Mouse (Mus musculus) spleen, adult 2 months (tissue): ENCODE results near the gene Prmt1. TPM values are rescaled to one million over a fixed set of nuclear protein-coding genes. Genes with fewer than 3 reads are reported as not detected.
A peak's percentile ranks its signal among the peaks of the same experiment; 100 is the strongest.

Source experiments
- DNase-seq, 2 experiments: peaks; one replicate each; pipeline versions ENCODE4 v3.0.0 to v3.0.0-alpha.2; 2012 to 2021; ENCODE audit warnings: low spot score in 2 of 2, low read depth in 1 of 2
- H3K27ac ChIP-seq: fragments of 200-500 bp; 2 replicates; pipeline ENCODE4 v1.5.1; 2012; ENCODE audit warnings: low read length, inconsistent platforms; ENCODE audit not compliant: insufficient read depth
- H3K27me3 ChIP-seq: fragments of 200-500 bp; 2 replicates; pipeline ENCODE4 v1.6.1; 2012; ENCODE audit warnings: mild to moderate bottlenecking, moderate library complexity, low read length, inconsistent platforms; ENCODE audit not compliant: control insufficient read depth, insufficient read depth
- H3K36me3 ChIP-seq: fragments of 200-500 bp; 2 replicates; pipeline ENCODE4 v1.6.1; 2012; ENCODE audit warnings: mild to moderate bottlenecking, low read length, inconsistent platforms; ENCODE audit not compliant: control insufficient read depth, insufficient read depth
- H3K4me1 ChIP-seq: fragments of 200-500 bp; 2 replicates; pipeline ENCODE4 v1.6.1; 2011; ENCODE audit warnings: inconsistent platforms; ENCODE audit not compliant: control insufficient read depth, insufficient read depth, insufficient read length
- H3K4me3 ChIP-seq: fragments of 200-500 bp; 2 replicates; pipeline ENCODE4 v1.5.1; 2011; ENCODE audit warnings: mild to moderate bottlenecking, inconsistent platforms; ENCODE audit not compliant: insufficient read depth, insufficient read length; ENCODE audit errors: extremely low read depth
- CTCF ChIP-seq: fragments of 200-500 bp; IDR thresholded peaks from 2 replicates; pipeline ENCODE4 v1.5.1; 2011; ENCODE audit warnings: mild to moderate bottlenecking, inconsistent platforms; ENCODE audit not compliant: insufficient read depth, insufficient read length, insufficient replicate concordance; ENCODE audit errors: extremely low read depth
- POLR2A ChIP-seq: fragments of 200-500 bp; IDR thresholded peaks from 2 replicates; pipeline ENCODE4 v1.6.1; 2011; ENCODE audit warnings: low read depth, low read length, inconsistent platforms
- WGBS: fragments of 180-500 bp; shearing (Covaris S2); methylation state at CpG from one replicate; pipeline ENCODE4 v1.1.7; 2018; 5-methylcytosine and 5-hydroxymethylcytosine counted together
- polyA plus RNA-seq: library from polyadenylated mRNA; depleted of rRNA; stranded (reverse); fragments of >200 nt; gene quantifications from 2 replicates; pipeline ENCODE4 v1.2.3, GENCODE M21; 2012; rRNA removed

The Prmt1 gene
- 109 and 112 TPM in 2 replicates for polyA plus RNA-seq

- peak within 1 kb of the TSS; percentile 83 for H3K27ac ChIP-seq
- H3K27me3 ChIP-seq: no peaks in the 10 kb centered on the region
- WGBS: under 1% methylated on average over 42 of the region's 42 CpGs
- H3K36me3 ChIP-seq: peaks cover 8% of the 10 kb centered on the region
- H3K4me3 ChIP-seq: peak within 1 kb of the TSS; percentile 70
- DNase-seq: peak; percentile 93 to 99
- peaks cover 2% of the 10 kb centered on the region; the same call in 1 of the 2 replicates for H3K4me1 ChIP-seq
- no peak for TF ChIP-seq CTCF
- TF ChIP-seq POLR2A: peak; percentile 69
Measured at GRCm38 (mm10) chr7:44986192-44986878, at the start of gene Prmt1. Gene Prmt1 (minus strand): TSS chr7:44986568.

- H3K36me3 ChIP-seq: peaks cover 38% of the 10 kb centered on the region
- no peaks in the 10 kb centered on the region for H3K4me1 ChIP-seq
- no peak for DNase-seq
- H3K4me3 ChIP-seq: no peak overlapping the region
- no peak overlapping the region for H3K27ac ChIP-seq
- WGBS: 79% methylated on average over 3 of the region's 3 CpGs
- TF ChIP-seq CTCF (no peak), POLR2A (no peak)
- no peaks in the 10 kb centered on the region for H3K27me3 ChIP-seq
Measured at GRCm38 (mm10) chr7:45035631-45036030, 49.3 kb upstream of the Prmt1 start.

GRCm38 (mm10) chr7:45033722-45034359 lies 47.5 kb upstream of the Prmt1 start:
- 94% methylated on average over 19 of the region's 19 CpGs for WGBS
- no peak for TF ChIP-seq CTCF
- TF ChIP-seq POLR2A: no peak
- Histone ChIP-seq H3K4me3 (no peak overlapping the region), H3K36me3 (peaks cover 42% of the 10 kb centered on the region), H3K4me1 (no peaks in the 10 kb centered on the region), H3K27me3 (no peaks in the 10 kb centered on the region), H3K27ac (no peak overlapping the region)
- DNase-seq: no peak

GRCm38 (mm10) chr7:45030857-45031256 lies 44.5 kb upstream of the Prmt1 start:
- TF ChIP-seq POLR2A (no peak), CTCF (no peak)
- no peaks in the 10 kb centered on the region for H3K4me1 ChIP-seq
- WGBS: 93% methylated on average over 8 of the region's 8 CpGs
- peaks cover 51% of the 10 kb centered on the region for H3K36me3 ChIP-seq
- H3K27me3 ChIP-seq: no peaks in the 10 kb centered on the region
- H3K27ac ChIP-seq: no peak overlapping the region
- no peak overlapping the region for H3K4me3 ChIP-seq
- DNase-seq: no peak

- Histone ChIP-seq H3K27ac (no peak overlapping the region), H3K4me3 (no peak overlapping the region), H3K4me1 (no peaks in the 10 kb centered on the region), H3K27me3 (no peaks in the 10 kb centered on the region), H3K36me3 (peaks cover 50% of the 10 kb centered on the region)
- 91% methylated on average over 6 of the region's 6 CpGs for WGBS
- TF ChIP-seq POLR2A: no peak
- TF ChIP-seq CTCF: no peak
- no peak for DNase-seq
Measured at GRCm38 (mm10) chr7:45029995-45030394, 43.6 kb upstream of the Prmt1 start.

GRCm38 (mm10) chr7:45028351-45028750 lies 42.0 kb upstream of the Prmt1 start:
- DNase-seq: no peak
- peaks cover 36% of the 10 kb centered on the region for H3K36me3 ChIP-seq
- no peaks in the 10 kb centered on the region for H3K4me1 ChIP-seq
- H3K4me3 ChIP-seq: no peak overlapping the region
- TF ChIP-seq POLR2A (no peak), CTCF (no peak)
- no peaks in the 10 kb centered on the region for H3K27me3 ChIP-seq
- no peak overlapping the region for H3K27ac ChIP-seq
- WGBS: 95% methylated on average over 11 of the region's 11 CpGs

GRCm38 (mm10) chr7:45027761-45028160 lies 41.4 kb upstream of the Prmt1 start:
- TF ChIP-seq CTCF: no peak
- no peak for TF ChIP-seq POLR2A
- Histone ChIP-seq H3K36me3 (peaks cover 33% of the 10 kb centered on the region), H3K27me3 (no peaks in the 10 kb centered on the region), H3K4me3 (no peak overlapping the region), H3K4me1 (no peaks in the 10 kb centered on the region), H3K27ac (no peak overlapping the region)
- WGBS: 96% methylated on average over 9 of the region's 9 CpGs
- DNase-seq: no peak
